Mouse (Mus musculus): ENCODE results near the gene Gna12.

DNA sequence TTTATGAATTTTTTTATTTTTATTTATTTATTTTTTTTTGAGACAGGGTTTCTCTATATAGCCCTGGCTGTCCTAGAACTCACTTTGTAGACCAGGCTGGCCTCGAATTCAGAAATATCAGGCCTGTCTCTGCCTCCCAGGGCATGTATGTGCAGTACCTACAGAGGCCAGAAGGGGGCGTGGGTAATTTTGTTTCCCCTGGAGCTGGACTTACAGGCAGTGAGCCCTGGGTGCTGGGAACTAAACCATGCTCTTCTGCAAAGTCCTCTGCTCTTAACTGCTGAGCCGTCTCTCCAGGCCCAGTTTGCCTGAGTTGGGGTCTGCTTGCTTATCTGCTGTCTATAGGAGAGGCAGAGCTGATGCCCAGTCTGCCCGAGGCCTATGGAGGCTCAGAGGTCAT is 98.0 kb downstream of the Gna12 start:
- TF ChIP-seq POLR2A (IDR thresholded peaks at IDR 0.05; ENCODE audit: insufficient read depth, low read depth, low read length) (no peak), CTCF (IDR thresholded peaks at IDR 0.05) (peak; percentile 65)

Measured in heart, adult 2 months (tissue).